Mouse (Mus musculus): ENCODE data around the gene Lrrc8c. TPM values are rescaled to one million over a fixed set of nuclear protein-coding genes. Genes with fewer than 3 reads are reported as not detected.

Gene Lrrc8c
- polyA plus RNA-seq, 1 experiment from 2014 or later, result 13.4 TPM

DNA sequence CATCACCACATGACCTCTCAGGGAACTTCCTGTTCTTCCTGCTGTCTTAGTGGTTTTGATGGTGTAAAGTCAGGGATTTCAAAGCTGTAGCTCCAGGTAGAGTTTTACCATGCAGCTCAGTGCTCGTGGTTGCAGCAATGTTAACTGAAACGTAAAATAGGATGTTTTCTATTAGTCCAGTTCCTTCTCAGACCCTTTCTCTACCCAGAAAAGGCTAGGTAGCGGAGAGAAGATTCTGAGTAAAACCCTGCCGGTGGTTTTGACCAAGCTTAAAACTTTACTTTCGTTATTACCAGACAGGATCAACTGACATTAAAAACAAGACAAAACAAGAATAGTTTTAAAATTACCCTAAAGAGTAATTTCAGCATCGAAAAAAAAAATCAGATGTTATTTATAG is 3.7 kb upstream of the Lrrc8c start:
- no peak overlapping the region for H3K9ac ChIP-seq
- WGBS, result 76% methylated on average over 6 of the region's 6 CpGs
- peaks cover 13% of the 10 kb centered on the region for H3K4me1 ChIP-seq
- H3K27ac ChIP-seq, result no peak overlapping the region
- H3K9me3 ChIP-seq (replicated peaks), result no peaks in the 10 kb centered on the region
- H3K36me3 ChIP-seq, result no peaks in the 10 kb centered on the region
- H3K4me3 ChIP-seq, result no peak overlapping the region
- H3K4me2 ChIP-seq (replicated peaks), result no peak overlapping the region
- no peaks in the 10 kb centered on the region for H3K27me3 ChIP-seq
- ATAC-seq (ENCODE audit: low FRiP score), result no peak

- Histone ChIP-seq H3K4me1 (peaks cover 19% of the 10 kb centered on the region), H3K9me3 (replicated peaks) (no peaks in the 10 kb centered on the region), H3K27me3 (no peaks in the 10 kb centered on the region), H3K4me3 (no peak overlapping the region), H3K4me2 (replicated peaks) (no peak overlapping the region), H3K9ac (no peak overlapping the region), H3K36me3 (no peaks in the 10 kb centered on the region), H3K27ac (no peak overlapping the region)
- 61% methylated on average over 3 of the region's 3 CpGs for WGBS
- ATAC-seq (ENCODE audit: low FRiP score), result no peak
These were observed 2.9 kb upstream of the Lrrc8c start for GRCm38 (mm10) chr5:105516290-105516689.

DNA sequence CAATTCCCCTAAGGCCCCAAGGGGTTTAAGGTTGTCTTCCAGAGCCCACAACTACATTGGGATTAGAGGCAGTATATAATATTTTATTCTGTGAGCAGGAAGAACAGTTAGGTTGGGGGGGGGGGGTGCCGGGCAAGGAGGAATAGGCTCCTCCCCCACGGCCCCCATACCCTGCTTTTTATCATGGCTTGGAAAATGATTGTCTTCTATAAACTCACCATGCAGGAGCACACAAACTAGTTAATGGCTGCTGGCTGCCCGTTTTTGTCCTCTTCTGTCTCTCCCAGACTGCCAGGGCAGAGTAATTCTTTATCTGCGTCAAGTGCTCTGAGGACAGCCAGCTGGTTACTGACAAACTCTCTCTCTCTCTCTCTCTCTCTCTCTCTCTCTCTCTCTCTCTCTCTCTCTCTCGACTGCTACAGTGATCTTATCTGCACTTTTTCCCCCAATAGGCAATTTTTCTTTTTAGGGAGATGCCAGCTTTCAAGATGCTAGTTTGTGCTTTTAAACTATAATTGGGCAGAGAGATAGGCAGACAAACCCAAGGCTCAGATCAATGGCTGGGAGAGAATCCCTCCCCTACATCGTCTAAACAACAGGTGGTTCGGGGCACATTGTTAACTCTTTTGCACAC is 1.1 kb upstream of the Lrrc8c start:
- H3K27ac ChIP-seq, result peak overlapping the region; percentile 87; the same call in 1 of the 2 replicates
- peak overlapping the region; percentile 89 for H3K4me2 ChIP-seq (replicated peaks)
- H3K27me3 ChIP-seq, result no peaks in the 10 kb centered on the region
- no peaks in the 10 kb centered on the region for H3K9me3 ChIP-seq (replicated peaks)
- no peak overlapping the region for H3K9ac ChIP-seq
- ATAC-seq (ENCODE audit: low FRiP score), result no peak
- 17% methylated on average over 7 of the region's 7 CpGs for WGBS
- no peaks in the 10 kb centered on the region for H3K36me3 ChIP-seq
- H3K4me1 ChIP-seq, result peaks cover 19% of the 10 kb centered on the region
- peak overlapping the region; percentile 79 for H3K4me3 ChIP-seq

DNA sequence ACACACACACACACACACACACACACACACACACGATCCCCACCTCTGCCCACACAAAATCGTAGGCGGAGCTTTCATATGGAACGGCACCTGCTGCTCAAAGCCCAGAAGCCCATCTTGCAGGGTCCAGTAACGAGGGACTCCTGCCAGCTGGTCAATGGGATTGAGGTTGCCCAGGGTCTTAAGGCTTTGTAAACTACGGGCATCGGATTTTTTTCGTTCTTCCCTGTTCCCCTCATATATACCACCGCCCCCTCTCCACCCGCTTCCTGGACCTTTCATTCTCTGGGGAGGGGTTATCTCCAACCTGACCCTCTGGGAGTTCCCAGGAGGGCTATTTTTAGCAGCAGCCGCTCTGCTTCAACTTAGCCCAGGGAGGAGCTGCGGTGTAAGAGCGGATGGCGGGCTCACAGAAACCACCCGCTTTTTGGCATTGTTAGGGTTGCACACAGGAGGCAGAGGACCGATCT is 527 bp upstream of the Lrrc8c start:
- peak overlapping the region; percentile 79 for H3K4me3 ChIP-seq
- no peaks in the 10 kb centered on the region for H3K9me3 ChIP-seq (replicated peaks)
- peak; percentile 44 for ATAC-seq (ENCODE audit: low FRiP score)
- H3K9ac ChIP-seq, result peak overlapping the region; percentile 84
- H3K27ac ChIP-seq, result peak overlapping the region; percentile 87
- H3K36me3 ChIP-seq, result no peaks in the 10 kb centered on the region
- H3K27me3 ChIP-seq, result no peaks in the 10 kb centered on the region
- H3K4me1 ChIP-seq, result peaks cover 19% of the 10 kb centered on the region
- peak overlapping the region; percentile 89 for H3K4me2 ChIP-seq (replicated peaks)
- WGBS, result 2% methylated on average over 16 of the region's 16 CpGs

DNA sequence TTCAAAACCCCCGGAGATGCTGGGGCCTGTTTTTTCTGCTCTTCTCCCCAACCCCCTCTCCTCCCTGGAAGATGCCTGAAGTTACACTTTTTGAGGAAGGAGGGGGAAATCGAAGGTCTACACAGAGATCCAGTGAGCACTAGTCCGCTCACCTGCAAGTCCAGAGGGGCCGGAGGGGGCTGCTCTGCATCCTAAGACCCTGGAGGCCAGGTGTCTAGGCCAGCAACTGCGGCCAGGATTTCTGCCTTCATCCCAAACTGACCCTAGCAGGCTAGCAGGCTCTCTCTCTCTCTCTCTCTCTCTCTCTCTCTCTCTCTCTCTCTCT is 750 bp downstream of the Lrrc8c start:
- H3K27me3 ChIP-seq, result no peaks in the 10 kb centered on the region
- peak overlapping the region; percentile 84 for H3K9ac ChIP-seq
- peak overlapping the region; percentile 89 for H3K4me2 ChIP-seq (replicated peaks)
- 0 out of 2 replicates have a peak, but pooled peaks have one; percentile 12 for ATAC-seq (ENCODE audit: low FRiP score)
- H3K36me3 ChIP-seq, result no peaks in the 10 kb centered on the region
- H3K9me3 ChIP-seq (replicated peaks), result no peaks in the 10 kb centered on the region
- H3K4me1 ChIP-seq, result peaks cover 19% of the 10 kb centered on the region
- peak overlapping the region; percentile 79 for H3K4me3 ChIP-seq
- 0 out of 2 replicates have a peak overlapping the region, but pooled peaks have one; percentile 87 for H3K27ac ChIP-seq
- 1% methylated on average over 5 of the region's 5 CpGs for WGBS

DNA sequence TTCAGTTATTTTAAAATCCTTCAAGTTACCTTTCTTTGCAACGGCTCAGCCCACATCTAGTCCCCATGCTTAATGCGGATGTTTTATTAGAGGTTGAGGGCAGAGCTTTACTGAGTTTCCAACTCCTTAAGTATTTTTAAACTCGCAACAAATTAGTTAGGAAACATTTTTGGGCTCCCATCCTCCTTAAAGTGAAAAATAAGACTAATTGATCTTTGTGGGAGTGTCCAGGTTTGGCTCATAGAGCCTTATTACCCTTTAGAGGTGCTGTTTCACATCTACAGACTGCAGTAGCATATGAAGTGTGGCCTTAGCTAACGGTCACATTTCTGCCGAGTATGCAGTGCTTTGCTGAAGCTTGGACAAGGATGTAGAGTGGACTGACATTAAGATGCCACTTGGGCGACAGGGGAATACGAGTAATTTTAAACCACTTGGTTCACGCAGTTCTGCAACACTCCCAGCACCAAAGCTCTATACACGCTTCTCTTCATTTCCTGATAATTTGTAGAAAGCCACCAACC is 1.3 kb downstream of the Lrrc8c start:
- peak overlapping the region; percentile 84 for H3K9ac ChIP-seq
- H3K9me3 ChIP-seq (replicated peaks), result no peaks in the 10 kb centered on the region
- 59% methylated on average over 9 of the region's 9 CpGs for WGBS
- peaks cover 19% of the 10 kb centered on the region for H3K4me1 ChIP-seq
- H3K27me3 ChIP-seq, result no peaks in the 10 kb centered on the region
- H3K36me3 ChIP-seq, result no peaks in the 10 kb centered on the region
- ATAC-seq (ENCODE audit: low FRiP score), result no peak
- peak overlapping the region; percentile 89 for H3K4me2 ChIP-seq (replicated peaks)
- H3K4me3 ChIP-seq, result peak overlapping the region; percentile 79
- H3K27ac ChIP-seq, result no peak overlapping the region

GRCm38 (mm10) chr5:105523452-105523851 is 4.3 kb downstream of the Lrrc8c start:
- no peak overlapping the region for H3K9ac ChIP-seq
- H3K4me3 ChIP-seq, result no peak overlapping the region
- H3K4me1 ChIP-seq, result peaks cover 16% of the 10 kb centered on the region
- 79% methylated on average over 3 of the region's 3 CpGs for WGBS
- H3K27me3 ChIP-seq, result no peaks in the 10 kb centered on the region
- H3K36me3 ChIP-seq, result peaks cover 10% of the 10 kb centered on the region; the same call in 1 of the 2 replicates
- no peak for ATAC-seq (ENCODE audit: low FRiP score)
- no peak overlapping the region for H3K4me2 ChIP-seq (replicated peaks)
- H3K9me3 ChIP-seq (replicated peaks), result no peaks in the 10 kb centered on the region
- no peak overlapping the region for H3K27ac ChIP-seq

DNA sequence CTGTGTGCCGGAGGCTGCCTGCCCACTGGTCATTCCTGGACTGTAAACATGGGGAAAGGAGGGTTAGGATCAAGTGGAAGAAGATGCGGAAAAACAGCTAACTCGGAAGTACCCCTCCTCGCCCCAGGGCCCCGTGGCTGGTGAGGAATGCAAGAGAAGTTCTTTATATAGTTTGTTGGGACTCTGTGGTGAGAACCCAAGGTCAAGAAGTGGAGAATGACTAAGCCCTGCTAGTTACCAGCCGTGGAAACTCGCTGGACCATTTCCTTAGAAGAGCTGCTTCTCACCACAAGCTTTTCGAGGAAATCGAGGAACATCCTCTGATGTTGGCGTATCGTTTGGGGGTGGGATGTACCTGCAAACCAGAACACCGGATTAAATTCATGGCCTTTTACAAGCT is 5.8 kb downstream of the Lrrc8c start:
- peaks cover 11% of the 10 kb centered on the region for H3K4me1 ChIP-seq
- H3K27me3 ChIP-seq, result no peaks in the 10 kb centered on the region
- no peak overlapping the region for H3K9ac ChIP-seq
- 92% methylated on average over 12 of the region's 12 CpGs for WGBS
- ATAC-seq (ENCODE audit: low FRiP score), result no peak
- no peak overlapping the region for H3K4me2 ChIP-seq (replicated peaks)
- peaks cover 10% of the 10 kb centered on the region; the same call in 1 of the 2 replicates for H3K36me3 ChIP-seq
- H3K9me3 ChIP-seq (replicated peaks), result no peaks in the 10 kb centered on the region
- no peak overlapping the region for H3K27ac ChIP-seq
- H3K4me3 ChIP-seq, result no peak overlapping the region

GRCm38 (mm10) chr5:105526107-105526645 is 7.0 kb downstream of the Lrrc8c start:
- Histone ChIP-seq H3K27ac (no peak overlapping the region), H3K9ac (no peak overlapping the region), H3K4me3 (no peak overlapping the region), H3K36me3 (peaks cover 10% of the 10 kb centered on the region; the same call in 1 of the 2 replicates), H3K4me2 (replicated peaks) (no peak overlapping the region), H3K27me3 (no peaks in the 10 kb centered on the region), H3K4me1 (0 out of 2 replicates have a peak, but pooled peaks cover under 1% of the 10 kb centered on the region), H3K9me3 (replicated peaks) (no peaks in the 10 kb centered on the region)
- WGBS, result 85% methylated on average over 4 of the region's 4 CpGs
- ATAC-seq (ENCODE audit: low FRiP score), result no peak

GRCm38 (mm10) chr5:105526766-105527165 is 7.6 kb downstream of the Lrrc8c start:
- Histone ChIP-seq H3K4me1 (no peaks in the 10 kb centered on the region), H3K4me3 (no peak overlapping the region), H3K9ac (no peak overlapping the region), H3K27me3 (no peaks in the 10 kb centered on the region), H3K36me3 (peaks cover 10% of the 10 kb centered on the region; the same call in 1 of the 2 replicates), H3K4me2 (replicated peaks) (no peak overlapping the region), H3K9me3 (replicated peaks) (no peaks in the 10 kb centered on the region), H3K27ac (no peak overlapping the region)
- WGBS, result 87% methylated on average over 9 of the region's 9 CpGs
- ATAC-seq (ENCODE audit: low FRiP score), result no peak

DNA sequence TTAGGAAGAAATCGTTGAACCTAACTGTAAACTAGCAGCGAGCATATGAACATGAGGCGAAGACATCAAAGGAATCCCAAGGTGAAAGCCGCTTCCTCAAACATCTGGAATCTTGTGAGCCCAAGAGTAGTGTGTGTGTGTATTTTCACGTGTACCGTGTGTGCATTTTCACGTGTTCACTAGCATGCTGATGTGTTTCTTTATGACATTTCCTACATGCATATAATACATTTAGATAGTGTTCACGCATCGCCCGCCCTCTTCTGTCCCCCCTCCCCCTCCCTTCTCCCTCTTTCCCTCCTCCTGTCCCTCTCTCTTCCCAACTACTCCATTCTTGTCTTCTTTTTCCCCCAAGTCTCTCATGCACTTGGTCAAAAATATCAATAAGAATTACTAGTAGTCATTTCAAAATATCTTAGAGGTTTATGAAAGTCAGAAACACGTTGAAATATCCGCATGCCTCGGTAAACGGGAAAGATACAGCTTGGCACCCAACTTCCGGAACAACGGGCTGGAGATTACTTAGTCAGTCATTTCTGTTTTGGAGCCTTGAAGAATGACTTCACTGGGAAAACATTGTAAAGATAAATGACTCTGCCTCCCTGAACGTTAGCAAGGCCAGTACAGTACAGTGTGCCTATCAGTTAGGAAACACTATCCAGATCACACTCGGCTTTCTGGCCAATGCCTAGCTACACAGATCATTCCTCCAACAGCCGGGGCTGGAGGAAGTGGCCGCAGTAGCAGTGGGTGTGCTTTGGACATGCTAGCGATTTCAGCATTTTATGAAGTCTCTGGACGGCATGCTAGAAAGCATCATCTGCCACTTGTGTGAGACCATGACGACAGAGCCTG is 8.5 kb downstream of the Lrrc8c start:
- Histone ChIP-seq H3K4me1 (no peaks in the 10 kb centered on the region), H3K27me3 (no peaks in the 10 kb centered on the region), H3K4me2 (replicated peaks) (no peak overlapping the region), H3K4me3 (no peak overlapping the region), H3K36me3 (peaks cover 10% of the 10 kb centered on the region; the same call in 1 of the 2 replicates), H3K9ac (no peak overlapping the region), H3K9me3 (replicated peaks) (no peaks in the 10 kb centered on the region), H3K27ac (no peak overlapping the region)
- no peak for ATAC-seq (ENCODE audit: low FRiP score)
- WGBS, result 91% methylated on average over 23 of the region's 23 CpGs

- Histone ChIP-seq H3K4me3 (no peak overlapping the region), H3K4me2 (replicated peaks) (no peak overlapping the region), H3K27me3 (no peaks in the 10 kb centered on the region), H3K27ac (no peak overlapping the region), H3K9ac (no peak overlapping the region), H3K9me3 (replicated peaks) (no peaks in the 10 kb centered on the region), H3K4me1 (no peaks in the 10 kb centered on the region), H3K36me3 (peaks cover 10% of the 10 kb centered on the region; the same call in 1 of the 2 replicates)
- WGBS, result 78% methylated on average over 6 of the region's 6 CpGs
- no peak for ATAC-seq (ENCODE audit: low FRiP score)
These were observed 11.4 kb downstream of the Lrrc8c start for GRCm38 (mm10) chr5:105530576-105530975.

Measured in hindbrain, embryonic 12.5 days (tissue).